Mouse (Mus musculus): ENCODE data around the gene Gm11757. TPM values are rescaled to one million over a fixed set of nuclear protein-coding genes. Genes with fewer than 3 reads are reported as not detected.
"Not testable (repeated sequence)": the region's sequence is repeated elsewhere in the genome, so short reads cannot be mapped to it uniquely, and the experiment has no call there.

Gene Gm11757
- not detected in 2 replicates for polyA plus RNA-seq (2015; fragmentation: Nextera tagmentation; extraction: Ambion mirVana)

- WGBS = no CpG with 5 or more reads among the region's 4 CpGs
- not testable (repeated sequence) for H3K4me2 ChIP-seq; H3K27me3 ChIP-seq; H3K27ac ChIP-seq (replicated peaks); H3K9me3 ChIP-seq; H3K36me3 ChIP-seq; ATAC-seq (ENCODE audit: low FRiP score, low read depth); H3K4me3 ChIP-seq; H3K4me1 ChIP-seq (replicated peaks); H3K9ac ChIP-seq
These were observed at the start of gene Gm11757 for GRCm38 (mm10) chr4:73891012-73891411. Gene Gm11757 (minus strand): TSS chr4:73891112.

- H3K4me2 ChIP-seq; H3K4me1 ChIP-seq (replicated peaks); H3K4me3 ChIP-seq; H3K36me3 ChIP-seq; ATAC-seq (ENCODE audit: low FRiP score, low read depth); H3K27ac ChIP-seq (replicated peaks); H3K27me3 ChIP-seq; H3K9ac ChIP-seq; H3K9me3 ChIP-seq: not testable (repeated sequence)
- 90% methylated on average over 6 of the region's 6 CpGs for WGBS
These were observed 29.7 kb upstream of the Gm11757 start, which contains the start of gene Gm11756 for GRCm38 (mm10) chr4:73920660-73921059. Gene Gm11756 (minus strand): TSS chr4:73920760.

- WGBS = no CpG with 5 or more reads among the region's 4 CpGs
- not testable (repeated sequence) for H3K36me3 ChIP-seq; H3K9me3 ChIP-seq; H3K27ac ChIP-seq (replicated peaks); H3K9ac ChIP-seq; H3K27me3 ChIP-seq; H3K4me1 ChIP-seq (replicated peaks); ATAC-seq (ENCODE audit: low FRiP score, low read depth); H3K4me2 ChIP-seq; H3K4me3 ChIP-seq
These were observed 14.9 kb upstream of the Gm11757 start, which contains the start of gene Gm13871 for GRCm38 (mm10) chr4:73905853-73906252. Gene Gm13871 (minus strand): TSS chr4:73905953.

GRCm38 (mm10) chr4:73876166-73876565, 14.7 kb downstream of the Gm11757 start, which contains the start of gene Gm11758:
Gene Gm11758 (minus strand): TSS chr4:73876266.
- H3K4me1 ChIP-seq (replicated peaks); H3K9me3 ChIP-seq; ATAC-seq (ENCODE audit: low FRiP score, low read depth); H3K9ac ChIP-seq; H3K36me3 ChIP-seq; H3K27ac ChIP-seq (replicated peaks); H3K27me3 ChIP-seq; H3K4me2 ChIP-seq; H3K4me3 ChIP-seq: not testable (repeated sequence)
- no CpG with 5 or more reads among the region's 4 CpGs for WGBS

Other genes with a start within 250 kb of the Gm11757 start
- not detected in 2 replicates for gene Gm11239, start 222.8 kb downstream of the Gm11757 start, polyA plus RNA-seq (2015; fragmentation: Nextera tagmentation; extraction: Ambion mirVana)
- not detected in 2 replicates for gene Gm428, start 207.6 kb downstream of the Gm11757 start, polyA plus RNA-seq (2015; fragmentation: Nextera tagmentation; extraction: Ambion mirVana)
- 0.32 and 0.66 TPM in 2 replicates for gene Rasef, start 100.1 kb downstream of the Gm11757 start, polyA plus RNA-seq (2015; fragmentation: Nextera tagmentation; extraction: Ambion mirVana)
- not detected in 2 replicates for gene Gm11758, start 14.8 kb downstream of the Gm11757 start, polyA plus RNA-seq (2015; fragmentation: Nextera tagmentation; extraction: Ambion mirVana)
- gene Gm13871, start 14.8 kb upstream of the Gm11757 start, polyA plus RNA-seq (2015; fragmentation: Nextera tagmentation; extraction: Ambion mirVana) = not detected in 2 replicates
- not detected in 2 replicates for gene Gm11756, start 29.6 kb upstream of the Gm11757 start, polyA plus RNA-seq (2015; fragmentation: Nextera tagmentation; extraction: Ambion mirVana)
- not detected in 2 replicates for gene 2310002L09Rik, start 59.7 kb upstream of the Gm11757 start, polyA plus RNA-seq (2015; fragmentation: Nextera tagmentation; extraction: Ambion mirVana)
- gene Frmd3, start 122.3 kb upstream of the Gm11757 start, polyA plus RNA-seq (2015; fragmentation: Nextera tagmentation; extraction: Ambion mirVana) = 32.4 and 34.7 TPM in 2 replicates